Mouse (Mus musculus): ENCODE measurements around the gene Olfr1383.

- TF ChIP-seq GATA1 (IDR thresholded peaks at IDR 0.05; ENCODE audit: borderline replicate concordance, low read length) (no peak), CTCF (IDR thresholded peaks at IDR 0.05; ENCODE audit: low read depth, low read length) (no peak), POLR2AphosphoS5 (IDR thresholded peaks at IDR 0.05; ENCODE audit: insufficient replicate concordance, low read depth, low read length) (no peak), GATA2 (IDR thresholded peaks at IDR 0.05; ENCODE audit: borderline replicate concordance, low read depth, low read length) (no peak), TAL1 (conservative IDR thresholded peaks at IDR 0.05; ENCODE audit: low read depth, low read length) (no peak)
These were observed 8.5 kb downstream of the Olfr1383 start, which contains the start of gene Olfr1382 for GRCm38 (mm10) chr11:49527947-49528346.

Data from G1E (cell line).